Mouse (Mus musculus) limb, embryonic 15.5 days (tissue): ENCODE measurements around the gene Sec14l1. TPM values are rescaled to one million over a fixed set of nuclear protein-coding genes. Genes with fewer than 3 reads are reported as not detected.

Experiments
- ATAC-seq: fragments of 200-750 bp; cut with Nextera tagmentation; 2 replicates; pipeline ENCODE4 v1.8.0; 2017; ENCODE audit warnings: low read depth, moderate TSS enrichment; ENCODE audit not compliant: insufficient number of reproducible peaks, low FRiP score, low TSS enrichment
- H3K27ac ChIP-seq: fragments of 300-500 bp; sonication (generic); 2 replicates; pipeline ENCODE4 v1.5.1; 2015; ENCODE audit warnings: moderate library complexity, mild to moderate bottlenecking, inconsistent platforms
- H3K27me3 ChIP-seq: fragments of 300-500 bp; sonication (generic); 2 replicates; pipeline ENCODE4 v1.6.1; 2015; ENCODE audit warnings: inconsistent platforms
- H3K36me3 ChIP-seq: fragments of 300-500 bp; sonication (generic); 2 replicates; pipeline ENCODE4 v1.6.1; 2015; ENCODE audit warnings: inconsistent platforms
- H3K4me1 ChIP-seq: fragments of 300-500 bp; sonication (generic); 2 replicates; pipeline ENCODE4 v1.6.1; 2015; ENCODE audit warnings: inconsistent platforms
- H3K4me2 ChIP-seq: fragments of 300-500 bp; sonication (generic); 2 replicates; pipeline ENCODE4 v1.6.1; 2015; ENCODE audit warnings: mild to moderate bottlenecking, inconsistent platforms
- H3K4me3 ChIP-seq: fragments of 300-500 bp; sonication (generic); 2 replicates; pipeline ENCODE4 v1.5.1; 2015; ENCODE audit warnings: mild to moderate bottlenecking, inconsistent platforms
- H3K9ac ChIP-seq: fragments of 300-500 bp; sonication (generic); 2 replicates; pipeline ENCODE4 v1.6.1; 2015; ENCODE audit warnings: inconsistent platforms
- H3K9me3 ChIP-seq: fragments of 300-500 bp; sonication (generic); 2 replicates; pipeline ENCODE4 v1.6.1; 2016; ENCODE audit warnings: inconsistent platforms
- WGBS: fragments of 180-500 bp; shearing (Covaris S2); methylation state at CpG from one replicate; pipeline ENCODE4 v1.1.7; 2015; 5-methylcytosine and 5-hydroxymethylcytosine counted together
- polyA plus RNA-seq: library from polyadenylated mRNA; unstranded; fragments of >200 nt; fragmentation: Nextera tagmentation; extraction: Ambion mirVana; gene quantifications from 2 replicates; pipeline ENCODE4 v1.2.1, GENCODE M21; 2015

Gene Sec14l1
- polyA plus RNA-seq, 1 experiment from 2014 or later, result 59.2 TPM

DNA sequence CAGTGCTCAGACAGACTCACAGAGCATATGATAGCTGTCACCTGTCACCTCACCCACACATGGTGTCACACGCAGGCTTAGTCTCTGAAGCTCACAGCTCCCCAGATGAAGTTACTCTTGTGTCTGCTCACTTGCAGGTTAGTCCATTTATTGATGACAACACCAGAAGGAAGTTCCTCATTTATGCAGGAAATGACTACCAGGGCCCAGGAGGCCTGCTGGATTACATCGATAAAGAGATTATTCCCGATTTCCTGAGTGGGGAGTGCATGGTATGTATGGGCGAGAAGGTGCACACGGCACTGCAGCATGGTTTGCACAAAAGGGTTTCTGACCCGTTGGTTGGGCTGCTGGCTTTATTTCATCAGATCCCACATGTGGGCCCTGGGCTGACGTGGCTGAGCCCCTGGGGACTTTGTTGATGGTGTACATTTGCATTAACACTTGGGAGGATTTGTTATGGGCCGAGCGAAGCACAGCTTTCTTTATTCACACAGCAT is 35.5 kb downstream of the Sec14l1 start:
- Histone ChIP-seq H3K4me1 (peaks cover 12% of the 10 kb centered on the region; the same call in 1 of the 2 replicates), H3K36me3 (peaks cover 89% of the 10 kb centered on the region), H3K27ac (no peak overlapping the region), H3K9ac (no peak overlapping the region), H3K9me3 (no peaks in the 10 kb centered on the region), H3K27me3 (no peaks in the 10 kb centered on the region), H3K4me2 (no peak overlapping the region), H3K4me3 (no peak overlapping the region)
- ATAC-seq, result no peak
- 73% methylated on average over 9 of the region's 9 CpGs for WGBS

DNA sequence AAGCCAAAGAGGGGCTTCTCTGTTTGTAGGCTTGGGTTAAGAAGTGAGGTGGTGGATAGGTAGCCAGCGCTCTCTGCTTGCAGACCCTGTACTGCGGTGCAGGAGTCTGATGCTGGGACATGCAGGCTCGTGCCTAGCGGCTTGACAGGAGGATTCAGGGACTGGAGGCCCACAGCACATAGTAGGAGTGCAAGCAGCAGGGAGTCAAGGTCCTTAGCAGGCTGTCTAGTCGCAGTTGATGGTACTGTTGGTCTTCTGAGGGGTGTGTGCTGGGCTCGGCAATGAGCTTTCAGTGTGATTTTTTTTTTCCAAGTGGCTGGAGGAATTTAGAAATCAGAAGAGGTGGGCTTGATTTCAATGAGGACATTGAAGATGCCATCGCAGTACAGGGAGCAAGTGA is 36.5 kb downstream of the Sec14l1 start:
- no peak overlapping the region for H3K9ac ChIP-seq
- H3K36me3 ChIP-seq, result peaks cover 89% of the 10 kb centered on the region
- H3K27me3 ChIP-seq, result no peaks in the 10 kb centered on the region
- no peak for ATAC-seq
- H3K4me2 ChIP-seq, result no peak overlapping the region
- H3K4me1 ChIP-seq, result peaks cover 17% of the 10 kb centered on the region
- H3K4me3 ChIP-seq, result no peak overlapping the region
- no peaks in the 10 kb centered on the region for H3K9me3 ChIP-seq
- 94% methylated on average over 7 of the region's 7 CpGs for WGBS
- no peak overlapping the region for H3K27ac ChIP-seq

DNA sequence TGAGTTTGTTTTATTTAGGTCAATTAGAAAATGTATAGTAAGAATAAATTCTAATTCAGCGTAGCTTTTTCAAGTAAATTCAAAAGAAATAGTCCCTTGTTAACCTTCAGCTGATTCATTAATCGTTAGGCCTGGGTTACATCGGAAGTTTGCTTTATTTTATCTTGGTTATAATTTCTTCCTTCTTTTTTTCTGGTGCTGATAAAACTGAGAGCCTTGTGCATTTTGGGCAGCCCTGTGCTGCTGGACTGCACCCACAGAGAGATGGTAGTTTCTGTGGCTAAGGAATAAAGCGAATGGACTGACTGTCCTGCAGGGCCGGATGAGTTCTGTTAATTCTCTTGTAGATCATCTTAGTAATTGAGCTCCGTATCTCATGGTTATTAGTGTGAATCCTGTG is 37.6 kb downstream of the Sec14l1 start:
- peaks cover 20% of the 10 kb centered on the region for H3K4me1 ChIP-seq
- no peak overlapping the region for H3K27ac ChIP-seq
- ATAC-seq, result no peak
- no peaks in the 10 kb centered on the region for H3K27me3 ChIP-seq
- WGBS, result 70% methylated on average over 6 of the region's 6 CpGs
- peaks cover 87% of the 10 kb centered on the region for H3K36me3 ChIP-seq
- H3K4me2 ChIP-seq, result no peak overlapping the region
- no peak overlapping the region for H3K9ac ChIP-seq
- H3K9me3 ChIP-seq, result no peaks in the 10 kb centered on the region
- no peak overlapping the region for H3K4me3 ChIP-seq

DNA sequence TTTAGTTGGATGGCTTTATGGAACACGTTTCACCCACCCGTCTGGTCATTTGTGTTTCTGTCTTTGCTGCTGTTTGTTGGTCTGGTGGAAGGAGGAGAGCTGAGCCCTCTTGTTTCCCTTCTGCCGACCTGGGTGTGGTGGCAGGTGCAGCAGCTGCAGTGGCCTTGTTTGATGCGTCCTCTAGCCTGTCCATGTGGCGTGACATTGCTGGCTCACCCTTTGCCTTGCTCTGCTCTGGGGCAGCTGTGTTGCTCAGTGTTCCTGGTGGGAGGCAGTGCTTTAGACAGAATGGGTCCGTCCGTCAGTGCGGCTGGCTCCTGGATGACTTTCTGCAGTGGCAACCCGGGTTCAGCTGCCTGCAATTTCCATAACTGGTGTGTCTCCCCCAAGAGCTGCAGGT is 38.6 kb downstream of the Sec14l1 start:
- peaks cover 86% of the 10 kb centered on the region for H3K36me3 ChIP-seq
- no peak overlapping the region for H3K9ac ChIP-seq
- H3K9me3 ChIP-seq, result no peaks in the 10 kb centered on the region
- H3K27ac ChIP-seq, result no peak overlapping the region
- H3K4me3 ChIP-seq, result no peak overlapping the region
- no peaks in the 10 kb centered on the region for H3K27me3 ChIP-seq
- H3K4me1 ChIP-seq, result peaks cover 29% of the 10 kb centered on the region
- ATAC-seq, result no peak
- WGBS, result 71% methylated on average over 9 of the region's 9 CpGs
- H3K4me2 ChIP-seq, result no peak overlapping the region

DNA sequence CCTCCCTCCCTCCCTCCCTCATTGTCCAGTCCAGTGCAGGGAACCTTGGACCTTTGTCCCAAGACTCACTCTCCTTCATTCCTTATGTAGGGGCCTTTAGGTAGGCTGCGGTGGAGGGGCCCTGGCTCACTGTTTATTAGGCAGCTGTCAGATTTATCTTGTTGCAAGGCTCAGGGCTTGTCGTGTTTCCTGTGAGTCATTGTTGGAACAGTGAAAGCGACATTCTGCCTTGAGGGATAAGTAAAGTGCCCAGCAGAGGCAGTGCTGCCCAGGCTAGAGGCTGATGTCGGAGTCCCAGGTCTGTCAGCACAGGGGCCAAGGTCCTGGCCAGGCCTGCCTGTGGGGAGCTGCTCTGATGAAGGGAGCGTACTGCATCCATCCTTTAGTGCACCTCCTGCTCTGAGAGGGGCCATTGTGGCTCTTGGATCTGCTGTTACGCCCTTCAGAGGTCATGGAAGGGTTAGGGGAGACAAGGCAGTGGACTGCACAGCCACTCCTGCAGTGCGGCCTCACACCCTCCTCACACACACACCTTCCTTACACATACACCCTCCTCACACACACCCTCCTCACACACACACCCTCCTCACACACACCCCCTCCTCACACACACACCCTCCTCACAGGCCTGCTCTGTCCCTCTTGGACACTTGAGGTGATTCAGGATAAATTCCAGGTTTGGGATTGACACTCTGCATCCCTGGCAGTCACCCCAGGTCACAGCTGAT is 39.3 kb downstream of the Sec14l1 start:
- H3K27me3 ChIP-seq, result no peaks in the 10 kb centered on the region
- H3K9ac ChIP-seq, result no peak overlapping the region
- WGBS, result 61% methylated on average over 7 of the region's 7 CpGs
- no peaks in the 10 kb centered on the region for H3K9me3 ChIP-seq
- peaks cover 29% of the 10 kb centered on the region for H3K4me1 ChIP-seq
- H3K27ac ChIP-seq, result no peak overlapping the region
- no peak overlapping the region for H3K4me2 ChIP-seq
- H3K36me3 ChIP-seq, result peaks cover 86% of the 10 kb centered on the region
- no peak overlapping the region for H3K4me3 ChIP-seq
- ATAC-seq, result no peak

DNA sequence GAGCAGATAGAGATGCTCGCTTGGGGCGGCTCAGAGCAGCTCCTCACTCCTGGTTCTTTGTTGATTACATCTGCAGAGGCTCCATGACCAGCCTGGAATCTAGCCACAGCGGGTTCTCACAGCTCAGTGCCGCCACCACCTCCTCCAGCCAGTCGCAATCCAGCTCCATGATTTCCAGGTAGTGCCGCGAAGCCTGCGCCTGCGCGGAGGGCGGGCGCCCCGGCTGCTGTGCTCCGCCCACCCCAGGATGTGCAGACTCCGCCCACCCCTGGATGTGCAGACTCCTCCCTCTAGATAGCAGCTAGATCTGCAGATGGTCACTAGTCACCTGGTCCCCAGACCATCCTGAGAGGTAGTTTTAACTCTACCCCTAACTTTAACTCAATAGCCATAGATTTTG is 41.8 kb downstream of the Sec14l1 start:
- no peak for ATAC-seq
- H3K4me1 ChIP-seq, result peaks cover 37% of the 10 kb centered on the region
- H3K36me3 ChIP-seq, result peaks cover 76% of the 10 kb centered on the region
- no peak overlapping the region for H3K27ac ChIP-seq
- H3K27me3 ChIP-seq, result no peaks in the 10 kb centered on the region
- WGBS, result 25% methylated on average over 13 of the region's 15 CpGs
- H3K4me3 ChIP-seq, result no peak overlapping the region
- H3K4me2 ChIP-seq, result no peak overlapping the region
- H3K9me3 ChIP-seq, result no peaks in the 10 kb centered on the region
- no peak overlapping the region for H3K9ac ChIP-seq

DNA sequence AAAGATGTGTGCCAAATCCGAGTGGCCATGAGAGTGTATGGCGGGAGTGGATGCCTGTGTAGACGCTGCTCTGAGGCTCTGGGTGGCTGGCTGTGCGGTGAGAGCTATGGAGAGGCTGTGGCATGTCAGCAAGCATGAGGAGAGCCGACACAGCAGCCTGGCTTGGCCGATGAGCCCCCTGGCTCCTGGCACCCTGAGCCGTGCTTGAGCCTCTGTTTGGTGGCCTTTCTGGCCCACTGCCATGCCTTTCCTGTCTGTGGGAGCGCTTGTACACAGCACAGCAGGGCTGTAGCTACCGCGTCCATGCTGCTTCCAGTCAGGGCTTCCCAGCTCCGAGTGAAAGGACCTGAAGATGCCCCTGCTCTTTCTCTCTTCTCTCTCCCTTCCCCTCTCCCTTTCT is 43.4 kb downstream of the Sec14l1 start:
- Histone ChIP-seq H3K27me3 (no peaks in the 10 kb centered on the region), H3K36me3 (peaks cover 67% of the 10 kb centered on the region), H3K27ac (no peak overlapping the region), H3K4me1 (peaks cover 32% of the 10 kb centered on the region), H3K4me3 (no peak overlapping the region), H3K9me3 (no peaks in the 10 kb centered on the region), H3K9ac (no peak overlapping the region), H3K4me2 (no peak overlapping the region)
- ATAC-seq, result no peak
- WGBS, result 59% methylated on average over 11 of the region's 11 CpGs

DNA sequence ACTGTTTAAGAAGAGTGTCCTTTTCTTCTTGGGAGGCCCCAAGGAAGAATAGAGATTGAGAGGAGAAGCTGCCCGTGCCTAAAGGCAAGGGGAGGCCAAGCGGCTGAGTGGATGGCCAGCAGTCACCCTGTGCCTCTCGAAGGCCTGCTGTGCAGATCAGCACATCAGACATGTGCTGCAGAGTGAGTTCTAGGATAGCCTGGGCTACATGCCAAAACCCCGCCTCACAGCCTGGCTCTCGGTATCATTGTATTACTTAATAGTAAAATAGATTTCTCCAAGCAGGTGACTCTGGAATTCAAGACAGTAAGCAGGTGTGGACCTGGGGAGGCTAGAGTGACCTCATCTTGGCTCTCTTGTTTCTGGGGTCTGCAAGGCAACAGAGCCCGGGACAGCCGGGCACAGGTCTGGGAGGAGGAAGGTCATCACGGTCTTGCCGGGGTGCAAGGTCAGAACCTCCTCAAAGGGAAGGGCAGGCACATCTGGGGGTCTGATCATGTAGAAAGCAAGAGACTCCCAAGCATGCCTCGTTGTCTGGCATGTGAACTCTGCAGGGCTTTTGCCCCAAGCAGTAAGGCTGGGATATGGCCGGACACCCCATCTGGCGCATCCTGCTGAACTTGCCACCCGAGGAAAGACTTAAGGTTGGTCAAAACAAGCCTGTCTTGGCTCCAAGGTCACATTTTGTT is 44.4 kb downstream of the Sec14l1 start:
- ATAC-seq, result no peak
- no peak overlapping the region for H3K27ac ChIP-seq
- H3K4me1 ChIP-seq, result peaks cover 25% of the 10 kb centered on the region
- no peak overlapping the region for H3K4me3 ChIP-seq
- no peak overlapping the region for H3K4me2 ChIP-seq
- WGBS, result 76% methylated on average over 13 of the region's 13 CpGs
- no peak overlapping the region for H3K9ac ChIP-seq
- H3K9me3 ChIP-seq, result no peaks in the 10 kb centered on the region
- H3K36me3 ChIP-seq, result peaks cover 59% of the 10 kb centered on the region
- no peaks in the 10 kb centered on the region for H3K27me3 ChIP-seq

DNA sequence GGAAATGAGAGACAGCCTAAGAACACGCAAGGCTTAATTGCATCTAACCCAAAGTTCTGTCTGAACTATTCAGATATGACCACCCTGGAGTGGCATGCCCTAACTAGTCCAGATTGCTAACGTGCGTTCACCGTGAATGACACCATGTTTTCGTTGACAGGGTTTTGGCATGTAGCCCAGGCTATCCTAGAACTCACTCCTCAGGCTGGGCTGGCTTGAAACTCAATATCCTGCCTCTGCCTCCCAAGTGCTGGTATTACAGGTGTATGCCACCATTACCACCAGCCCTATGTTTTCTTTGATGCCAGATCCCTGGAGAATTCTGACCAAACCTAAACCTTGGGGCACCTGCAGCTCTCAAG is 45.0 kb downstream of the Sec14l1 start:
- ATAC-seq, result no peak
- H3K27ac ChIP-seq, result no peak overlapping the region

DNA sequence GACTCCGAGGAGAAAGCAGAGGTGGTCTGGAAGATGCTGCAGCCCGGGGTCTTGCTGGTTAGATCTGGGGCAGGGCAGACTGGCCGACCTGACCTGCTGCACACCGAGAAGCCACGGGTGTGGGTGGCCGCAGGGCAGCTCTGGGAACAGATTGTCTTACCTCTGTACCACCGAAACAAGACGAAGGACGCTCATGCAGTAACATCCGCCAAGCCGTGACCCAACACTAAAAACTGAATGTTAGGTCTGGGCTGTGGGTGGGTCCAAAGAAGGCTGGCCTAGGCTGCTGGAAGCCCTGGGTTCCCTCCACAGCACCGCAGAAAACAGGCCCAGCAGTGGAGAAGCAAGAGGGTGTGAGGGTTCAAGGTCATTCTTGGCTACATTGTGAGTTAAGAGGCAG is 45.8 kb downstream of the Sec14l1 start:
- Histone ChIP-seq H3K36me3 (peaks cover 45% of the 10 kb centered on the region), H3K9ac (no peak overlapping the region), H3K4me3 (no peak overlapping the region), H3K4me1 (peaks cover 25% of the 10 kb centered on the region), H3K27ac (no peak overlapping the region), H3K4me2 (no peak overlapping the region), H3K9me3 (no peaks in the 10 kb centered on the region), H3K27me3 (no peaks in the 10 kb centered on the region)
- ATAC-seq, result no peak
- 89% methylated on average over 12 of the region's 12 CpGs for WGBS

More for the DNA sequence above, 45.0 kb downstream of the Sec14l1 start:
- H3K4me2 ChIP-seq, result no peak overlapping the region
- no peak overlapping the region for H3K9ac ChIP-seq
- no peak overlapping the region for H3K4me3 ChIP-seq
- peaks cover 53% of the 10 kb centered on the region for H3K36me3 ChIP-seq
- 63% methylated on average over 5 of the region's 5 CpGs for WGBS
- peaks cover 25% of the 10 kb centered on the region for H3K4me1 ChIP-seq
- no peaks in the 10 kb centered on the region for H3K27me3 ChIP-seq
- no peaks in the 10 kb centered on the region for H3K9me3 ChIP-seq

DNA sequence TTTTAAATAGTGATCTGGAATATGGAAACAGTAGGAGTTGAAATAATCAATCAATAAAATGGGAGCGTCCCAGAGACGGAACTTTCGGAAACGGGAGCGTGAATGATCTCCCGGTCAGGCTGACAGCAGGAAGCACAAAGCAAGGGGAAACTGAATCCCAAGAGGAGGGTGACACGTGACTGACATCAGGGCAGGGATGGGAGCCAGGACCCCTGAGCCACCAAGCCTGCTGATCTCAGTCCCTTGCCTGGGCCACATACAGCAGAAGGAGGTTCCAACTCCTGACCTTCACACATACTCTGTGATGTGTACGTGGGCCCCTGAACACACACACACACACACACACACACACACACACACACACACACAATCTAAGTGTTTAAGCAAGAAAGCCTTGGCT is 46.6 kb downstream of the Sec14l1 start:
- H3K27ac ChIP-seq, result no peak overlapping the region
- ATAC-seq, result no peak
- H3K4me3 ChIP-seq, result no peak overlapping the region
- WGBS, result 76% methylated on average over 8 of the region's 8 CpGs
- no peak overlapping the region for H3K9ac ChIP-seq
- peaks cover 21% of the 10 kb centered on the region for H3K4me1 ChIP-seq
- H3K9me3 ChIP-seq, result no peaks in the 10 kb centered on the region
- H3K36me3 ChIP-seq, result peaks cover 38% of the 10 kb centered on the region
- H3K27me3 ChIP-seq, result no peaks in the 10 kb centered on the region
- no peak overlapping the region for H3K4me2 ChIP-seq

DNA sequence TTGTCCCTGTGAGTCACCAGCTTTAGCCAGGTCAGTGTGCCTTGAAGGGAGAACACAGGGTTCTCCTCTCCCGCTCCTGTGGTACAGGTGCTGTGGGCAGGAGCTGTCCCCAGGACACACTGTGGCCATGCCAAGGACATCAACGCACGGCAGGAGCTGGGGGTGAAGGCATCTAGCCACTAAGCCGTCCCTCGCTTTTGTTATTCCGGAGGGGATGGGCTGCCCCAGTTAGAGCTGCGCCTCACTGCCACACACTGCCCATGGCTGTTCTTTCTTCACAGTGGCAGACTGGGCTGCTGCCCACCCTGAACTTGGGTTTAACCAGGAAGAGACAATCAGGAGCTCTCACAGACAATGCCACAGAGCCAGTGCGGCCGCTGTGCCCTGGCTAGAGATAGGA is 48.1 kb downstream of the Sec14l1 start:
- WGBS, result 80% methylated on average over 9 of the region's 9 CpGs

More for the DNA sequence above, 48.1 kb downstream of the Sec14l1 start:
- H3K4me2 ChIP-seq, result no peak overlapping the region
- peaks cover 19% of the 10 kb centered on the region for H3K4me1 ChIP-seq
- H3K4me3 ChIP-seq, result no peak overlapping the region
- H3K9ac ChIP-seq, result no peak overlapping the region
- no peak overlapping the region for H3K27ac ChIP-seq
- H3K36me3 ChIP-seq, result peaks cover 25% of the 10 kb centered on the region
- no peak for ATAC-seq
- no peaks in the 10 kb centered on the region for H3K27me3 ChIP-seq
- no peaks in the 10 kb centered on the region for H3K9me3 ChIP-seq
